Mouse (Mus musculus) CD4-positive, CD25-positive, alpha-beta regulatory T cell (primary cell): ENCODE measurements around the gene Kif13a. TPM values are rescaled to one million over a fixed set of nuclear protein-coding genes. Genes with fewer than 3 reads are reported as not detected.

Experiments
- polyA plus RNA-seq: library from polyadenylated mRNA; unstranded; fragments of 100-300 nt; shearing (Covaris generic); gene quantifications from one replicate; pipeline ENCODE4 v1.2.1, GENCODE M21; 2017

Kif13a gene
- 15.2 TPM for polyA plus RNA-seq

GRCm38 (mm10) chr13:46929719-46930658, at the start of gene Kif13a:
Gene Kif13a, minus strand, starts transcription at chr13:46929867.

GRCm38 (mm10) chr13:46727837-46728268, 201.8 kb downstream of the Kif13a start, which contains the start of gene Nup153:
Gene Nup153, minus strand, starts transcription at chr13:46727940.

Other genes with a start within 250 kb of the Kif13a start
- 141 TPM for gene Nup153, start 201.9 kb downstream of the Kif13a start, polyA plus RNA-seq
- 2.6 TPM for gene Nhlrc1, start 85.0 kb upstream of the Kif13a start, polyA plus RNA-seq
- gene Kdm1b, start 113.6 kb upstream of the Kif13a start, polyA plus RNA-seq: 32.9 TPM
- 7.2 TPM for gene Tpmt, start 114.9 kb upstream of the Kif13a start, polyA plus RNA-seq
- gene Dek, start 176.3 kb upstream of the Kif13a start, polyA plus RNA-seq: 171 TPM
- gene Rnf144b, start 192.8 kb upstream of the Kif13a start, polyA plus RNA-seq: 0.10 TPM